Mouse (Mus musculus) liver, adult 2 months (tissue): ENCODE measurements around the gene Rela. TPM values are rescaled to one million over a fixed set of nuclear protein-coding genes. Genes with fewer than 3 reads are reported as not detected.

ENCODE experiments used
- DNase-seq: peaks from one replicate; pipeline ENCODE4 v3.0.0-alpha.2; 2011; ENCODE audit warnings: low read depth, low spot score; ENCODE audit errors: extremely low read depth
- H3K27ac ChIP-seq: fragments of 200-500 bp; replicated peaks from 2 replicates; pipeline ENCODE4 v1.5.1; 2012; ENCODE audit warnings: low read depth, mild to moderate bottlenecking, control low read depth, inconsistent platforms, low read length; ENCODE audit not compliant: insufficient read depth
- H3K27me3 ChIP-seq: fragments of 200-500 bp; 2 replicates; pipeline ENCODE4 v1.6.1; 2012; ENCODE audit warnings: mild to moderate bottlenecking, moderate library complexity, low read length, inconsistent platforms; ENCODE audit not compliant: control insufficient read depth, insufficient read depth
- H3K36me3 ChIP-seq: fragments of 200-500 bp; 2 replicates; pipeline ENCODE4 v1.6.1; 2012; ENCODE audit warnings: low read length, inconsistent platforms; ENCODE audit not compliant: control insufficient read depth, insufficient read depth
- H3K4me1 ChIP-seq: fragments of 200-500 bp; 2 replicates; pipeline ENCODE4 v1.6.1; 2011; ENCODE audit warnings: low read length; ENCODE audit not compliant: control insufficient read depth, insufficient read depth
- H3K4me3 ChIP-seq: fragments of 200-500 bp; 2 replicates; pipeline ENCODE4 v1.5.1; 2011; ENCODE audit warnings: low read depth, mild to moderate bottlenecking, control low read depth, low read length, moderate library complexity; ENCODE audit not compliant: insufficient read depth
- H3K79me2 ChIP-seq: fragments of 200-500 bp; 2 replicates; pipeline ENCODE4 v1.6.1; 2012; ENCODE audit warnings: inconsistent platforms, mild to moderate bottlenecking, low read length, moderate library complexity; ENCODE audit not compliant: control insufficient read depth, insufficient read depth
- H3K9ac ChIP-seq: fragments of 200-500 bp; 2 replicates; pipeline ENCODE4 v1.6.1; 2012; ENCODE audit warnings: low read depth, mild to moderate bottlenecking, control low read depth, inconsistent platforms, low read length
- CTCF ChIP-seq: fragments of 200-500 bp; IDR thresholded peaks from 2 replicates; pipeline ENCODE4 v1.5.1; 2011; ENCODE audit warnings: low read depth, low read length, control low read depth
- POLR2A ChIP-seq: fragments of 200-500 bp; IDR thresholded peaks from 2 replicates; pipeline ENCODE4 v1.6.1; 2011; ENCODE audit warnings: low read length, control low read depth; ENCODE audit not compliant: insufficient read depth; ENCODE audit errors: extremely low read depth
- whole genome bisulfite sequencing: fragments of 180-500 bp; shearing (Covaris S2); methylation state at CpG from one replicate; pipeline ENCODE4 v1.1.7; 2018; 5-methylcytosine and 5-hydroxymethylcytosine counted together
- polyA plus RNA-seq: library from polyadenylated mRNA; depleted of rRNA; stranded (reverse); fragments of >200 nt; gene quantifications from 2 replicates; pipeline ENCODE4 v1.2.3, GENCODE M21; 2012; rRNA removed
- total RNA-seq: library from RNA; depleted of rRNA; stranded (reverse); fragments of >200 nt; gene quantifications from 2 replicates; pipeline ENCODE4 v1.2.3, GENCODE M21; 2014; rRNA removed

Rela gene
- total RNA-seq (7.6 and 13.0 TPM in 2 replicates), polyA plus RNA-seq (47.6 and 65.7 TPM in 2 replicates)

DNA sequence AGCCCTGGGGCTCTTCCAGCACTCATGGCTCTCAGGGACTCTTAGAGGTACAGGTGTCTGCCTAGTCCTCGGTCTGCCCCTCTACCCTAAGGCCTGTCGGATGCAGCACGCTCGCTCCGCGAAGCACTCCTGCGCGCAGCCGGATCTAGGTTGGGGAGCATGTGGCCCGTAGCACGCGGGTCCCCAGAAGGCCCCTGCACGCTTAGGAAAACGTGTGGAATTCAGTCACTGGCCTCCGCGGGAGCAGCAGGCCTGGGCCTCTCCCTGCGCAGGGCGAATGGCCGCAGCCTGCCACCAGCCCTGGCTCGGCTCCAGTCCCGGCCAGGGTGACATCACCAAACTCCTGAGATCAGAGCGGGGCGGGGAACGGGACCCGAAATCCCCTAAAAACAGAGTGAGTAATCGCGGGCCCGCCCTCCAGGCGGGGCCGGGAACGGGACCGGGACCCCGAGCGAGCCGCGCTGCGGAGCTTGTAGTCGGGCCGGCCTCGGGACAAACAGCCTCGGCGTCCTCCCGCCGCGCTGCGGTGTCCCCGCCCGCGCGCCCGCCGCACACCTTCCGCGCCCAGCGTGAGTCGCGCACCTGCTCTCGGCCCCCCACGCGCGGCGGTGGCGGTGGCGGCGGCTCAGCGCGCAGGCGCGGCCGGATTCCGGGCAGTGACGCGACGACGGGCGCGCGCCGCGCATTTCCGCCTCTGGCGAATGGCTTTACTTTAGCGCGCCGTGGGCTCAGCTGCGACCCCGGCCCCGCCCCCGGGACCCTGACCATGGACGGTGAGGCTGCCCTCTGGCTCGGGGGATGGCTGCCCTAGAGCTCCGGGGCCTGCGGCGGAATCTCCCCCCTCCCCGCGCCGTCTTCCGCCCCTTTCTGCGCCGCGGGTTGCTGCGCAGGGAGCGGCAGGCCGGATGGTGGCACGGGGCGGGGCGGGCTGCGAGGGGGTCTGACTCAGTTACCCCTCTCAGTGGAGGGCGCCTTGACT is at the start of gene Rela:
Gene Rela, plus strand, starts transcription at position 415 of the 979 bp plus-strand sequence.
- H3K27ac ChIP-seq = peak within 1 kb of the TSS; percentile 96
- peaks cover 7% of the 10 kb centered on the region; the same call in 1 of the 2 replicates for H3K79me2 ChIP-seq
- peaks cover 26% of the 10 kb centered on the region for H3K36me3 ChIP-seq
- peaks cover 19% of the 10 kb centered on the region for H3K4me1 ChIP-seq
- peak within 1 kb of the TSS; percentile 99 for H3K9ac ChIP-seq
- peak; percentile 82 for TF ChIP-seq POLR2A
- TF ChIP-seq CTCF = no peak
- peak within 1 kb of the TSS; percentile 96 for H3K4me3 ChIP-seq
- under 1% methylated on average over 105 of the region's 109 CpGs for WGBS
- no peaks in the 10 kb centered on the region for H3K27me3 ChIP-seq
- peak; percentile 78 for DNase-seq

GRCm38 (mm10) chr19:5589159-5589558 is 48.1 kb upstream of the Rela start:
- no peak overlapping the region for H3K9ac ChIP-seq
- H3K79me2 ChIP-seq = no peaks in the 10 kb centered on the region
- no peak overlapping the region for H3K4me3 ChIP-seq
- no peaks in the 10 kb centered on the region for H3K36me3 ChIP-seq
- H3K27ac ChIP-seq = no peak overlapping the region
- 82% methylated on average over 9 of the region's 9 CpGs for WGBS
- no peak for DNase-seq
- TF ChIP-seq POLR2A (no peak), CTCF (no peak)
- no peaks in the 10 kb centered on the region for H3K27me3 ChIP-seq
- H3K4me1 ChIP-seq = no peaks in the 10 kb centered on the region

DNA sequence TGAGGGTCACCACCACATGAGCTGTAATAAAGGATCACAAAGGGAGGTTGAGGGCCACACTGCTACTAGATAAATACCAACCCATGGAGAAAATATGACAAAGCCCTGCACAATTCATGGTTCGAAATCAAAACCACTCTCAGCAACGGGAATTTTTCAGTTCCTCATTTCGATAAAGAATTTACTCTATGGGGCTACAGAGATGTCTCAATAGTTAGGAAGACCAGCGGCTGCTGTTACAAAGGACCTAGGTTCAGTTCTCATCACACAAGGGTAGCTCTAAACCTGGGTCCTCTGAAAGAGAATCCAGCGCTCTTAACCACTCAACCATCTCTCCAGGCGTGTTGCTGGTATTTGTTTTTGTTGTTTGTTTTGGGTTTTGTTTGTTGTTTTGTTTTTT is 45.4 kb upstream of the Rela start:
- no peak for DNase-seq
- TF ChIP-seq POLR2A (no peak), CTCF (no peak)

DNA sequence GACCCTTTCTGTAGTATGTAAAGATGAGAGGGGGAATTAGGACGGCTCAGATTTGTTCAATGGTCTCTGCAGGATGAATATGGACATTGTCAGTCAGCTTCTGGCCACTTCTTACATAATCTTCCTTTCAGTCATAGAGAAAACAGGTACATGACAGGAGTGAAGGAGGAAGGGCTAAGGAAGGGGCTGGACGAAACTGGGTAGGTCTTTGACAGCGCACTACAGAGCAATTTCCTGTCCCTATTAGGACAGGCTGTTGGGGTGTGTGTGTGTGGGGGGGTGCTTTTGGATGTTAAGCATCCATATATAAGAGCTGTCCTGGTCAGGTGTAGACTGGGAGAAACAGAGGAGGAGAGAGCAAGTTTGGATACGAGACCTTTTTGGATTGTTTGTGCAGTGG is 38.1 kb upstream of the Rela start:
- Histone ChIP-seq H3K9ac (no peak overlapping the region), H3K36me3 (peaks cover 3% of the 10 kb centered on the region; the same call in 1 of the 2 replicates), H3K4me3 (no peak overlapping the region), H3K4me1 (peaks cover 11% of the 10 kb centered on the region), H3K27ac (no peak overlapping the region), H3K27me3 (no peaks in the 10 kb centered on the region), H3K79me2 (no peaks in the 10 kb centered on the region)
- 92% methylated on average over 4 of the region's 4 CpGs for whole genome bisulfite sequencing
- no peak for DNase-seq
- TF ChIP-seq CTCF = no peak
- no peak for TF ChIP-seq POLR2A

More for the DNA sequence above, 45.4 kb upstream of the Rela start:
- no peaks in the 10 kb centered on the region for H3K4me1 ChIP-seq
- no peak overlapping the region for H3K4me3 ChIP-seq
- no peaks in the 10 kb centered on the region for H3K36me3 ChIP-seq
- no peaks in the 10 kb centered on the region for H3K27me3 ChIP-seq
- no peak overlapping the region for H3K27ac ChIP-seq
- 88% methylated on average over 6 of the region's 6 CpGs for whole genome bisulfite sequencing
- H3K9ac ChIP-seq = no peak overlapping the region
- H3K79me2 ChIP-seq = no peaks in the 10 kb centered on the region

- Histone ChIP-seq H3K79me2 (no peaks in the 10 kb centered on the region), H3K36me3 (peaks cover 3% of the 10 kb centered on the region; the same call in 1 of the 2 replicates), H3K4me1 (peaks cover 11% of the 10 kb centered on the region), H3K9ac (peak within 1 kb of the TSS; percentile 87), H3K4me3 (peak within 1 kb of the TSS; percentile 78), H3K27ac (peak within 1 kb of the TSS; percentile 27), H3K27me3 (no peaks in the 10 kb centered on the region)
- peak; percentile 89 for DNase-seq
- TF ChIP-seq CTCF (no peak), POLR2A (0 out of 2 replicates have a peak, but pooled peaks have one; percentile 38)
- under 1% methylated on average over 64 of the region's 64 CpGs for WGBS
Measured at GRCm38 (mm10) chr19:5601752-5602541, 35.3 kb upstream of the Rela start, which contains the start of gene Rnaseh2c. TSS of gene Rnaseh2c (plus strand) at chr19:5601873.
